8 mouse cellular contexts compared by ENCODE assay signal in the genomic region with DNA sequence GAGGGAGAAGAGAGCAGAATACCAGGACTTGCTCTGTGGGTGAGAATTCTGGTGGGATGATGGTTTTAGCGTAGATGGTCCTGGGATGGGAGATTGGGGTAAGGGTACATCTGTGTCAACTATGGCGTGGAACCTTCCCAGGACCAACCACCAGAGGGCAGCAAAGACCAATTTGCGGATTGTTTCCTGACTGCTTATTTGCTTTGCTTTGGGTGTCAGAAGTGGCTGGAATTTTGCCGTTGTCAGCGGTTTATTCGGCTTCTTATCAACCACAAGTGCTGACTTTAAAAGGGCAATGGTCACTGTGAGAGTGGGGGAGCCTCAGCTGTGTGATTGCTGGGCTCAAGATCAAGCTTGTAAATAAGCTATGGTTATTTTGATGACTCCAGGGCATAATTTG. TPM values are rescaled to one million over a fixed set of nuclear protein-coding genes. Genes with fewer than 3 reads are reported as not detected.
DNase-seq lines count a peak whose midpoint lies in the region; ATAC-seq and TF ChIP-seq lines count a peak whose summit lies in the region.

No protein-coding gene starts in this region.

- no peaks in the 10 kb centered on the region for H3K4me1 ChIP-seq in midbrain, postnatal 0 days (ENCODE audit: insufficient read depth, low read length)

- no peak overlapping the region for H3K9ac ChIP-seq in midbrain, postnatal 0 days (replicated peaks; ENCODE audit: low read length, poor library complexity, severe bottlenecking)

- no peak overlapping the region for H3K27ac ChIP-seq in midbrain, postnatal 0 days (ENCODE audit: low read depth, low read length)

- peak; percentile 97 for TF ChIP-seq CTCF in midbrain, postnatal 0 days (IDR thresholded peaks at IDR 0.05)

- H3K36me3 ChIP-seq in midbrain, postnatal 0 days (ENCODE audit: insufficient read depth, low read length) = no peaks in the 10 kb centered on the region

- peak; percentile 60 for ATAC-seq in midbrain, postnatal 0 days (ENCODE audit: low FRiP score)

- intact Hi-C loops in gastrocnemius, postnatal 36 days (cut with DNase I) = loop anchor here (1.0 to 2.0 kb wide), 2 partner anchors 233 to 520 kb away; no protein-coding TSS in a partner anchor
- intact Hi-C loops in left cerebral cortex, postnatal 4 days (cut with DNase I) = loop anchor here (2.0 to 5.0 kb wide), 2 partner anchors 507 to 683 kb away; no protein-coding TSS in a partner anchor

- no peak overlapping the region for H3K4me3 ChIP-seq in midbrain, postnatal 0 days (ENCODE audit: low read depth, low read length)

- H3K4me2 ChIP-seq in midbrain, postnatal 0 days (ENCODE audit: low read depth, low read length, poor library complexity, severe bottlenecking) = no peak overlapping the region

- no peaks in the 10 kb centered on the region for H3K9me3 ChIP-seq in midbrain, postnatal 0 days (ENCODE audit: low read length)

- 3% methylated on average over 6 of the region's 6 CpGs for WGBS in midbrain, postnatal 0 days

- H3K27me3 ChIP-seq in midbrain, postnatal 0 days (ENCODE audit: insufficient read depth, low read length) = 0 out of 2 replicates have a peak, but pooled peaks cover 5% of the 10 kb centered on the region

- DNase-seq in 3134 (ENCODE audit: extremely low read depth, insufficient read length, low spot score) = peak; percentile 34
- DNase-seq in adrenal gland, adult 2 months = peak; percentile 86
- peak; percentile 87 for DNase-seq in embryo, embryonic 11 days
- peak; percentile 76 to 81 for DNase-seq in gastrocnemius, postnatal 36 days
- DNase-seq in kidney, adult 18-20 months = peak; percentile 86
- peak; percentile 84 for DNase-seq in left cerebral cortex, postnatal 4 days
- peak; percentile 92 for DNase-seq in midbrain, postnatal 0 days (ENCODE audit: low spot score)
- peak; percentile 75 to 86 for DNase-seq in spleen, postnatal 10 days (ENCODE audit: low spot score in 2 of 2)

RNA-seq across cellular contexts. Expression of a gene that starts 50.8 kb away (rescaled TPM):
- total RNA-seq in adrenal gland, adult 2 months (2021) = 1 to 10 TPM in 1 of 2 experiments, under 1 TPM in 1; 0.35 to 1.4 TPM
- polyA plus RNA-seq in adrenal gland, adult 2 months (2012; rRNA removed) = 0.60 and 0.94 TPM in 2 replicates
- total RNA-seq in gastrocnemius, postnatal 36 days (2021) = under 1 TPM; 0.07 to 0.23 TPM
- total RNA-seq in left cerebral cortex, postnatal 4 days (2021) = not detected
- 0.05 TPM in 1 of 2 replicates, not detected in the other for total RNA-seq in midbrain, postnatal 0 days (2014; rRNA removed)
- polyA plus RNA-seq in midbrain, postnatal 0 days (2015; fragmentation: Nextera tagmentation; extraction: Ambion mirVana) = 0.12 and 0.31 TPM in 2 replicates

RNA-seq across cellular contexts. Expression of a gene that starts 57.8 kb away (rescaled TPM):
- total RNA-seq in adrenal gland, adult 2 months (2021) = 1 to 10 TPM in 1 of 2 experiments, under 1 TPM in 1; 0.24 to 1.2 TPM
- 0.02 and 0.35 TPM in 2 replicates for polyA plus RNA-seq in adrenal gland, adult 2 months (2012; rRNA removed)
- total RNA-seq in gastrocnemius, postnatal 36 days (2021) = under 1 TPM; 0.17 to 0.26 TPM
- total RNA-seq in left cerebral cortex, postnatal 4 days (2021) = 1 to 10 TPM; 3.9 to 5.5 TPM
- total RNA-seq in midbrain, postnatal 0 days (2014; rRNA removed) = 3.7 and 8.8 TPM in 2 replicates
- polyA plus RNA-seq in midbrain, postnatal 0 days (2015; fragmentation: Nextera tagmentation; extraction: Ambion mirVana) = 1.9 and 2.2 TPM in 2 replicates

Comparison
In these comparisons a context has a peak if more than half of its experiments do, and no peak if none do; other contexts are left out.
1. DNase-seq: peak in every context shown above with its lines; median percentile 92 in midbrain, postnatal 0 days; 87 in embryo, embryonic 11 days; 86 in adrenal gland, adult 2 months; 86 in kidney, adult 18-20 months; 84 in left cerebral cortex, postnatal 4 days; 80 in spleen, postnatal 10 days; 78 in gastrocnemius, postnatal 36 days; 34 in 3134.